Mouse (Mus musculus) forebrain, embryonic 10.5 days (tissue): ENCODE measurements around the gene Hspb7. TPM values are rescaled to one million over a fixed set of nuclear protein-coding genes. Genes with fewer than 3 reads are reported as not detected.

Experiments used
- DNase-seq: peaks from one replicate; pipeline ENCODE4 v3.0.0-alpha.2; 2017; ENCODE audit warnings: low spot score; ENCODE audit errors: extremely low spot score
- H3K27ac ChIP-seq: fragments of 300-500 bp; sonication (generic); 2 replicates; pipeline ENCODE4 v1.5.1; 2016; ENCODE audit warnings: mild to moderate bottlenecking
- H3K27me3 ChIP-seq: fragments of 300-500 bp; sonication (generic); 2 replicates; pipeline ENCODE4 v1.6.1; 2016; ENCODE audit warnings: mild to moderate bottlenecking; ENCODE audit not compliant: poor library complexity, severe bottlenecking
- H3K36me3 ChIP-seq: fragments of 300-500 bp; sonication (generic); replicated peaks from 2 replicates; pipeline ENCODE4 v1.6.1; 2016; ENCODE audit warnings: mild to moderate bottlenecking, moderate library complexity
- H3K4me1 ChIP-seq: fragments of 300-500 bp; sonication (generic); 2 replicates; pipeline ENCODE4 v1.6.1; 2016
- H3K4me3 ChIP-seq: fragments of 300-500 bp; sonication (generic); 2 replicates; pipeline ENCODE4 v1.5.1; 2016; ENCODE audit warnings: mild to moderate bottlenecking, moderate library complexity
- H3K9me3 ChIP-seq: fragments of 300-500 bp; sonication (generic); 2 replicates; pipeline ENCODE4 v1.6.1; 2016; ENCODE audit warnings: mild to moderate bottlenecking, moderate library complexity
- WGBS: fragments of 180-500 bp; shearing (Covaris S2); methylation state at CpG from one replicate; pipeline ENCODE4 v1.1.7; 2016; 5-methylcytosine and 5-hydroxymethylcytosine counted together
- polyA plus RNA-seq: library from polyadenylated mRNA; unstranded; fragments of >200 nt; fragmentation: Nextera tagmentation; extraction: Ambion mirVana; gene quantifications from 2 replicates; pipeline ENCODE4 v1.2.1, GENCODE M21; 2016

Gene Hspb7
- polyA plus RNA-seq, 1 experiment from 2014 or later, result not detected

- Histone ChIP-seq H3K36me3 (no peaks in the 10 kb centered on the region), H3K4me3 (no peak overlapping the region), H3K4me1 (peaks cover 15% of the 10 kb centered on the region), H3K27me3 (peaks cover 46% of the 10 kb centered on the region), H3K9me3 (no peaks in the 10 kb centered on the region), H3K27ac (no peak overlapping the region)
- WGBS, result 91% methylated on average over 15 of the region's 15 CpGs
- DNase-seq, result no peak
Observed at GRCm38 (mm10) chr4:141400171-141400570, 20.4 kb upstream of the Hspb7 start.

GRCm38 (mm10) chr4:141404518-141405313 is 15.9 kb upstream of the Hspb7 start:
- DNase-seq, result peak; percentile 89
- H3K4me3 ChIP-seq, result 0 out of 2 replicates have a peak overlapping the region, but pooled peaks have one; percentile 5
- WGBS, result 13% methylated on average over 15 of the region's 15 CpGs
- no peaks in the 10 kb centered on the region for H3K9me3 ChIP-seq
- H3K27me3 ChIP-seq, result peaks cover 47% of the 10 kb centered on the region
- no peak overlapping the region for H3K27ac ChIP-seq
- peaks cover 7% of the 10 kb centered on the region for H3K4me1 ChIP-seq
- no peaks in the 10 kb centered on the region for H3K36me3 ChIP-seq

DNA sequence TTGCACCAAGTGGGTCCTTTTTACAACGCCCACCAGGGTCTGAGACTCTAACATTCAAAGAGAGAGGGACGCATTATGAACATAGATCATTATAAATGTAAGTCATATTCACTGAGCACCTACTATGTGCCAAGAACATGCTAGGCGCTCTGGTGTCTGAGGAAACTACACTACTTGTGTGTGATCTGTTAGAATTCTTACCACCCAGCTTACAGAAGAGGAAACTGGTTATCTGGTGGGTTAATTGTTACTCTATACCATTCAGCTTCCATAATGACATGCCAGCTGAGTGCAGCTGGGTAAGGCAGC is 15.3 kb upstream of the Hspb7 start:
- 84% methylated on average over 3 of the region's 3 CpGs for WGBS
- no peak for DNase-seq
- Histone ChIP-seq H3K36me3 (no peaks in the 10 kb centered on the region), H3K4me1 (peaks cover 7% of the 10 kb centered on the region), H3K9me3 (no peaks in the 10 kb centered on the region), H3K27ac (no peak overlapping the region), H3K4me3 (no peak overlapping the region), H3K27me3 (peaks cover 49% of the 10 kb centered on the region)

DNA sequence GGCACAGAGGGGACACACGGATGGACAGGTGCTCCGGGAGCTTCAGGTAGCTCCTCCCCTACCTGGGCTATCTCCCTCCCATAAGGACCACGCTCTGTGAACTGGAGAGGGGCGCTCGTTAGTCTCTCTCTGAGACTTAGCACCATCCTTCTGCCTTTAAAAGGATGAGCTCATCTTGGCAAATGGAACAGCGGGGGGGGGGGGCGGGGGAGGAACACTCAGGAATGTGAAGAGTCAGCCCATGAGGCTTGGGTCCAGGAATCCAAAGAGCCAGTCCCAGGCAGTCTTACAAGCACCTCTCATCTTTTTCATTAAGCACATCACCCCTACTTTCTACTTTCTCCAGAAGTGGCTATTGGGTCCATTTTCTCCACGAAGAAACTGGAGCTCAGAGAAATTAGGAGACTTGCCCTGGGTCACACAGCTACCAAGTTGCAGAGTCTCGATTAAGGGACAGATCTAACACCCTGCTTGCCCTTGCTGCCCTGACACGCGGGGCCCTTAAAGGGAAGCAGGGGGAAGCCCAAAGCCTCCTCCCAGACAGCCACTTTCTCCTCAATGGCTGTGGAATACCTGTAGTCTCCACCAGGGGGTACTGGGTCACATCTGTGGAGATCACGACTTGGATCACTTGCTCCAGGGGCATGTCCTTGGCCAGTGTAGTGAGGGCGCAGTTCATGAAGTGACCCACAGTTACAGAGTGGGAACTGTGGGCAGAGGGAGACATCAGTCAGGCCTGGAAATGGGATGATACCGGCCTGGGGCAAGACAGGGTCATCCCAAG is 13.9 kb upstream of the Hspb7 start:
- H3K36me3 ChIP-seq, result no peaks in the 10 kb centered on the region
- H3K9me3 ChIP-seq, result no peaks in the 10 kb centered on the region
- no peak overlapping the region for H3K4me3 ChIP-seq
- DNase-seq, result no peak
- no peak overlapping the region for H3K27ac ChIP-seq
- WGBS, result 45% methylated on average over 14 of the region's 14 CpGs
- H3K27me3 ChIP-seq, result peaks cover 60% of the 10 kb centered on the region
- H3K4me1 ChIP-seq, result peaks cover 7% of the 10 kb centered on the region

- 85% methylated on average over 3 of the region's 3 CpGs for WGBS
- Histone ChIP-seq H3K4me3 (no peak overlapping the region), H3K27ac (no peak overlapping the region), H3K9me3 (peaks cover 2% of the 10 kb centered on the region; the same call in 1 of the 2 replicates), H3K27me3 (peaks cover 61% of the 10 kb centered on the region), H3K36me3 (no peaks in the 10 kb centered on the region), H3K4me1 (peaks cover 7% of the 10 kb centered on the region)
- no peak for DNase-seq
Observed at GRCm38 (mm10) chr4:141408577-141408976, 12.0 kb upstream of the Hspb7 start.

DNA sequence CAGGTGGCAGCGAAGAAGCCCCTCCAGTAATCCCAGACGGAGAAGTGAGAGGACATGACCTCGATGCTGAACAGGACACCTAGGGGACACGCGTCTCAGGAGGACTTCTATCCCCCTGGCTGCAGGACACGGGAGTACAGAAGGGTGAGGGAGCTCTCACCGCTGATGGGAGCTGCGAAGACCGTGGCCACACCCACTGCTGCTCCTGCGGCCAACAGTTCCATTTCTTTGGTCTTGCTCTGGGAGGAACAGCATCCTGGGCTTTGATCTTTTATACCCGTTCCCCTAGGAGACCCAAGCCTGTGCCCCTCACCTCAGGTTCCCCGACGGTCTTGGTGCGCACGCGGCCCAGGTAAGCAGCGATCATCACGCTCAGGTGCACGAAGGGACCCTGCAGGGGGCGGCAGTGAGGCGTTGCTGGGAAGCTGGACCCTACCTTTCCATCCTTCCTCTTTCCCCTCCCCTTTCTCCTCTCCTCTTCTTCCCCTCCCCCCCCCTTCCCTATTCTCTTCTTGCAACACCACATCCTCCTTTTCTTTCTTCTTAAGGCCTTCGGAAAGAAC is 9.1 kb upstream of the Hspb7 start:
- Histone ChIP-seq H3K4me1 (no peaks in the 10 kb centered on the region), H3K27me3 (peaks cover 40% of the 10 kb centered on the region), H3K9me3 (peaks cover 2% of the 10 kb centered on the region; the same call in 1 of the 2 replicates), H3K4me3 (no peak overlapping the region), H3K27ac (no peak overlapping the region), H3K36me3 (no peaks in the 10 kb centered on the region)
- no peak for DNase-seq
- WGBS, result 18% methylated on average over 22 of the region's 22 CpGs

- WGBS, result 71% methylated on average over 7 of the region's 7 CpGs
- no peak within 1 kb of the TSS for H3K4me3 ChIP-seq
- H3K4me1 ChIP-seq, result peaks cover 7% of the 10 kb centered on the region
- no peaks in the 10 kb centered on the region for H3K36me3 ChIP-seq
- peaks cover 19% of the 10 kb centered on the region for H3K27me3 ChIP-seq
- no peak within 1 kb of the TSS for H3K27ac ChIP-seq
- peaks cover 2% of the 10 kb centered on the region; the same call in 1 of the 2 replicates for H3K9me3 ChIP-seq
- no peak for DNase-seq
Observed at GRCm38 (mm10) chr4:141415924-141416323, 4.7 kb upstream of the Hspb7 start, which contains the start of gene Clcnkb. Gene Clcnkb, minus strand, starts transcription at chr4:141416014.

DNA sequence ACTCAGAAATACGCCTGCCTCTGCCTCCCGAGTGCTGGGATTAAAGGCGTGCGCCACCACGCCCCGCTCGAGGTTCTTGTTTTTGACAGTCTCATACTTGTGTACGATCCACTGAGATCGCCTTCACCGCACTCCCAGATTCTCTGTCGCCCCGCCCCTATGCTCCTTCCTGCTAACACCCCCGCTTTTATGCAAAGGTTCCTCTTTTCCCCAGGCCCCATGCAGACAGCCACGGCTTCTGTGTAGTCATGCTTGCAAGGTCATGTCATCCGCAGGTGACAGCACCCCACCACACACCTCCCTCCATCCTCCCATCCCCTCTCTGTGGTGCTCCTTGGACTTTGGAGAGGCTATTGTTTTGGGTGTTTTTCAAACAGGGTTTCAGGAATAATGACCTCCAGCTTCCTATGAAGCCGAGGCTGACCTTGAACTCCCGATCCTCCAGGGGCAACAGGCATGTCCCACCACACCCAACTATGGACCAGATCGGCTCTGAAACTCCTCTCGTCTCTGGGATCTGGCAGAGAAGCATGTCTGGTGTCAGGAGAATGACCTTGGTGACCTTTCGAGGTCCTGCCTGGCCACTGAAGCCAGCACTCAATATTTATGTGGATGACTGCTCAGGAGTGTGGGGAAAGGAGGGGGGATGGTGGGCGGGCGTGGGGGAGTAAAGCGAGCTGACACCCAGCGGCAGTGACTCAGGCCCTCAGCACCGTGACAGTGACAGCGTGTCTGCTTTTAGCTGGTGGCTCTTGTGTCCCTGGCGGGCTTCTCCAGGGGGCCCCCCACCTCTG is 984 bp upstream of the Hspb7 start:
- Histone ChIP-seq H3K36me3 (no peaks in the 10 kb centered on the region), H3K9me3 (no peaks in the 10 kb centered on the region), H3K4me3 (no peak overlapping the region), H3K27me3 (peaks cover 37% of the 10 kb centered on the region), H3K4me1 (peaks cover 12% of the 10 kb centered on the region), H3K27ac (no peak overlapping the region)
- 76% methylated on average over 27 of the region's 27 CpGs for WGBS
- no peak for DNase-seq

- 58% methylated on average over 9 of the region's 9 CpGs for whole genome bisulfite sequencing
- no peak overlapping the region for H3K4me3 ChIP-seq
- no peaks in the 10 kb centered on the region for H3K36me3 ChIP-seq
- DNase-seq, result no peak
- peaks cover 50% of the 10 kb centered on the region for H3K27me3 ChIP-seq
- 0 out of 2 replicates have a peak overlapping the region, but pooled peaks have one; percentile 8 for H3K27ac ChIP-seq
- H3K4me1 ChIP-seq, result peaks cover 24% of the 10 kb centered on the region
- H3K9me3 ChIP-seq, result no peaks in the 10 kb centered on the region
Observed at GRCm38 (mm10) chr4:141420886-141421285, 307 bp downstream of the Hspb7 start.

DNA sequence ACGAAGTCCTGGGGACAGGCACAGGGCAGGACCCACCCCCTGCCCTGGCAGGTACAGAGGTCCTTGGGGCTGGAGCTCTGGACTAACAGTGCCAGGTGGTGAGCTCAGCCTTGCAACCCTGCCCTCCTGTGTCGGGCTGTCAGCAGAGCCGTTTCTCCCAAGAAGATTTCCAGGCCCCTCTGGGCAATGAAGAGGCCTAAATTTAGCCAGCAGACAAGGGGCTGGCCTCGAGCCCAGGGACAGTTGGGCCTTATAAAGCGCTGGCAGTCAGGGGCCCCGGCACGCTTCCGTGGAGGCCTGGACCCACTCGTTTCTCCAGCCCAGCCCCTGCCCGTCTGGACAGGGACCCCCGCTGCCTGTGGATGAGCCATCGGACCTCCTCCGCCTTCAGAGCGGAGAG is 844 bp downstream of the Hspb7 start:
- WGBS, result 75% methylated on average over 14 of the region's 14 CpGs
- Histone ChIP-seq H3K27me3 (peaks cover 55% of the 10 kb centered on the region), H3K9me3 (no peaks in the 10 kb centered on the region), H3K27ac (0 out of 2 replicates have a peak overlapping the region, but pooled peaks have one; percentile 8), H3K4me3 (no peak overlapping the region), H3K36me3 (no peaks in the 10 kb centered on the region), H3K4me1 (peaks cover 29% of the 10 kb centered on the region)
- no peak for DNase-seq

DNA sequence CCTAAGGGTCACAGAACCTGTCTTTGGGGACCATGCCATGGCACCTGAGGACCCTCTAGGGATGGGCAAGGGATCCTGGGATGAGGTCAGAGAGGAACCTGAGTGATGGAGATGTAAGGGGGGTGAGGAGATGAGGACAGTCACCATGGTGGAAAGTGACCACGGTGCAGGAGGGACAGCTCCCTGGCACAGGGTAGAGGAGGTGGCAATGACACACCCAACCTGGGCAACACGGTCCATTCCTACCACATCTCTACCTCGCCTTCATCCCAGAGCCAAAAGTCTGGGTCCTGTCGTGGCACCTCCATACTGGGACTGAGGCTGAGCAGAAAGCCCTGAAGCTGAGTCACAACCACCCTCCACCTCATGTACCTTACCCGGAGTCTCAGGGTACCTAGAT is 2.3 kb downstream of the Hspb7 start:
- DNase-seq, result no peak
- no peak overlapping the region for H3K4me3 ChIP-seq
- 84% methylated on average over 5 of the region's 5 CpGs for WGBS
- peaks cover 69% of the 10 kb centered on the region for H3K27me3 ChIP-seq
- no peaks in the 10 kb centered on the region for H3K9me3 ChIP-seq
- H3K27ac ChIP-seq, result no peak overlapping the region
- no peaks in the 10 kb centered on the region for H3K36me3 ChIP-seq
- H3K4me1 ChIP-seq, result peaks cover 31% of the 10 kb centered on the region

DNA sequence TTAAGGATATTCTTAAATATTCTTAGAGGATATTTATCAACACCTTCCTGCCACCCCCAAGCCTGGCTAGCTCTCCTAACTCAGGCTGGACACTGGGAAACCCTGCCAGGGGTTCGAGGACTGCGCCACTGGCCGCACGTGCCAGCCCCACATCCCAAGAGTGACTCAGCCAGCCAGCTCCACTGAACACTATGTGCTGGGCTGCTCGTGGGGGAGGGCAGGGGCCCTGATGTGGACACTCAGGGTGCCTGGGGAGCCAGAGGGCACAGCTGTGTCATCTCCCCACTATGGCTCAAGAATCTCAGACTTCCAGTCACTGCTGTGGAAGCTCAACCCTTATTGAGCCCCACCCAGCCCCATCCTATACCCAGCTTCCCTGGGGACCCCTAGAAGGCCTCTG is 2.7 kb downstream of the Hspb7 start:
- no peak for DNase-seq
- Histone ChIP-seq H3K36me3 (no peaks in the 10 kb centered on the region), H3K27me3 (peaks cover 72% of the 10 kb centered on the region), H3K27ac (no peak overlapping the region), H3K4me3 (no peak overlapping the region), H3K9me3 (no peaks in the 10 kb centered on the region), H3K4me1 (peaks cover 31% of the 10 kb centered on the region)
- 83% methylated on average over 5 of the region's 5 CpGs for WGBS
